Mouse (Mus musculus): ENCODE measurements around the gene Wdr95. TPM values are rescaled to one million over a fixed set of nuclear protein-coding genes. Genes with fewer than 3 reads are reported as not detected.

Wdr95 gene
- under 1 TPM; 0.14 to 0.35 TPM for total RNA-seq (2021)
- long read RNA-seq, experiment 1, result 0 reads
- long read RNA-seq, experiment 2, partial matches to known transcripts, result 1 of 2 reads
- long read RNA-seq, experiment 2, other reads (novel, unspliced or antisense), result 1 of 2 reads

GRCm38 (mm10) chr5:149527999-149528729 is at the start of gene Wdr95:
Gene Wdr95 (plus strand): TSS chr5:149528679.
- peak; percentile 46 to 55 for DNase-seq (ENCODE audit: low spot score in 2 of 2)

GRCm38 (mm10) chr5:149481920-149482319 is 46.6 kb upstream of the Wdr95 start:
- no peak for DNase-seq (ENCODE audit: low spot score in 2 of 2)

- DNase-seq (ENCODE audit: low spot score in 2 of 2), result peak; percentile 67 to 74
Observed at GRCm38 (mm10) chr5:149483321-149484052, 45.0 kb upstream of the Wdr95 start.

- DNase-seq (ENCODE audit: low spot score in 2 of 2), result no peak
Observed at GRCm38 (mm10) chr5:149484270-149484669, 44.2 kb upstream of the Wdr95 start.

- no peak for DNase-seq (ENCODE audit: low spot score in 2 of 2)
Observed at GRCm38 (mm10) chr5:149485447-149485846, 43.0 kb upstream of the Wdr95 start.

GRCm38 (mm10) chr5:149488360-149489021 is 40.0 kb upstream of the Wdr95 start:
- no peak for DNase-seq (ENCODE audit: low spot score in 2 of 2)

GRCm38 (mm10) chr5:149489136-149489535 is 39.3 kb upstream of the Wdr95 start:
- peak; percentile 45 to 80 for DNase-seq (ENCODE audit: low spot score in 2 of 2)

GRCm38 (mm10) chr5:149490275-149490674 is 38.2 kb upstream of the Wdr95 start:
- no peak for DNase-seq (ENCODE audit: low spot score in 2 of 2)

- DNase-seq (ENCODE audit: low spot score in 2 of 2), result no peak
Observed at GRCm38 (mm10) chr5:149495655-149496054, 32.8 kb upstream of the Wdr95 start.

- DNase-seq (ENCODE audit: low spot score in 2 of 2), result no peak
Observed at GRCm38 (mm10) chr5:149496401-149497066, 31.9 kb upstream of the Wdr95 start.

- no peak for DNase-seq (ENCODE audit: low spot score in 2 of 2)
Observed at GRCm38 (mm10) chr5:149499936-149500335, 28.5 kb upstream of the Wdr95 start.

GRCm38 (mm10) chr5:149503423-149504175 is 24.9 kb upstream of the Wdr95 start:
- peak in 1 of 2 experiments; percentile 38 for DNase-seq (ENCODE audit: low spot score in 2 of 2)

- DNase-seq (ENCODE audit: low spot score in 2 of 2), result no peak
Observed at GRCm38 (mm10) chr5:149504985-149505384, 23.5 kb upstream of the Wdr95 start.

- no peak for DNase-seq (ENCODE audit: low spot score in 2 of 2)
Observed at GRCm38 (mm10) chr5:149506033-149506432, 22.4 kb upstream of the Wdr95 start.

GRCm38 (mm10) chr5:149508094-149509029 is 20.1 kb upstream of the Wdr95 start:
- DNase-seq (ENCODE audit: low spot score in 2 of 2), result no peak

GRCm38 (mm10) chr5:149510323-149510722 is 18.2 kb upstream of the Wdr95 start:
- no peak for DNase-seq (ENCODE audit: low spot score in 2 of 2)

- DNase-seq (ENCODE audit: low spot score in 2 of 2), result no peak
Observed at GRCm38 (mm10) chr5:149512695-149513094, 15.8 kb upstream of the Wdr95 start.

- no peak for DNase-seq (ENCODE audit: low spot score in 2 of 2)
Observed at GRCm38 (mm10) chr5:149513438-149514086, 14.9 kb upstream of the Wdr95 start.
